Mouse (Mus musculus) liver, embryonic 16.5 days (tissue): ENCODE results near the gene Vmn1r178. TPM values are rescaled to one million over a fixed set of nuclear protein-coding genes. Genes with fewer than 3 reads are reported as not detected.
"Not testable (repeated sequence)": the region's sequence is repeated elsewhere in the genome, so short reads cannot be mapped to it uniquely, and the experiment has no call there.

Experiments
- ATAC-seq: fragments of 200-750 bp; cut with Nextera tagmentation; 2 replicates; pipeline ENCODE4 v1.8.0; 2017; ENCODE audit warnings: low read depth, mild to moderate bottlenecking, moderate number of reproducible peaks, moderate library complexity
- H3K27ac ChIP-seq: fragments of 300-500 bp; sonication (generic); 2 replicates; pipeline ENCODE4 v1.5.1; 2014; ENCODE audit warnings: mild to moderate bottlenecking, low read length
- H3K27me3 ChIP-seq: fragments of 300-500 bp; sonication (generic); 2 replicates; pipeline ENCODE4 v1.6.1; 2014; ENCODE audit warnings: low read depth, low read length, mixed read lengths; ENCODE audit not compliant: control insufficient read depth, insufficient read depth
- H3K36me3 ChIP-seq: fragments of 300-500 bp; sonication (generic); 2 replicates; pipeline ENCODE4 v1.6.1; 2014; ENCODE audit warnings: mild to moderate bottlenecking; ENCODE audit not compliant: control insufficient read depth, insufficient read depth
- H3K4me1 ChIP-seq: fragments of 300-500 bp; sonication (generic); 2 replicates; pipeline ENCODE4 v1.6.1; 2014; ENCODE audit warnings: low read depth, low read length, mixed read lengths; ENCODE audit not compliant: control insufficient read depth
- H3K4me2 ChIP-seq: fragments of 300-500 bp; sonication (generic); 2 replicates; pipeline ENCODE4 v1.6.1; 2014; ENCODE audit warnings: low read depth, low read length, mixed read lengths
- H3K4me3 ChIP-seq: fragments of 300-500 bp; sonication (generic); 2 replicates; pipeline ENCODE4 v1.5.1; 2014; ENCODE audit warnings: low read depth, mild to moderate bottlenecking, low read length
- H3K9ac ChIP-seq: fragments of 300-500 bp; sonication (generic); 2 replicates; pipeline ENCODE4 v1.6.1; 2014; ENCODE audit warnings: low read depth, low read length
- H3K9me3 ChIP-seq: fragments of 300-500 bp; sonication (generic); replicated peaks from 2 replicates; pipeline ENCODE4 v1.6.1; 2016; ENCODE audit warnings: low read length; ENCODE audit not compliant: control insufficient read depth
- WGBS: fragments of 180-500 bp; shearing (Covaris S2); extraction: QIAGEN DNeasy Blood & Tissue Kit; methylation state at CpG from one replicate; pipeline ENCODE4 v1.1.7; 2014; ENCODE audit not compliant: insufficient replicate concordance; 5-methylcytosine and 5-hydroxymethylcytosine counted together
- polyA plus RNA-seq: library from polyadenylated mRNA; unstranded; fragments of >200 nt; fragmentation: Nextera tagmentation; extraction: Ambion mirVana; gene quantifications from 2 replicates; pipeline ENCODE4 v1.2.1, GENCODE M21; 2015

Vmn1r178 gene
- polyA plus RNA-seq, result not detected in 2 replicates

DNA sequence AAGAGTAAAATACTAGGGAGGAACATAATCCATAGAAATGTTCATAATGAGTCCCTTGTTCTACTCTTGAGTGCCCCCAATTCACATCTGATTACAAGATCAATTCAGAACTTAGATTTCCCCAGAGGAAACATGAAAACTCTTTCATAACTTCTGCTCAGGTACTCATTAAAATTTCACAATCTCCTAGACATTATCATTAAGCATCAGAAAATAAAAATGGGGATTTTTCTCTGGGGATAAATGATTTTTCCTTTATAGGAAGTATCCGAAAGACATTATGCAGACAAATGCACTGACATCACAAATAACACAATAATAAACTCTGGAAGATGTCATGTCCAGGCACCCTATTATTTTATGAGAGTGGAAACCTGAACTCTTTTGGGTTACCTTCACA, at the start of gene Vmn1r178:
Gene Vmn1r178 (plus strand): TSS at position 301 of the 400 bp plus-strand sequence.
- no peaks in the 10 kb centered on the region for H3K36me3 ChIP-seq
- no peaks in the 10 kb centered on the region for H3K9me3 ChIP-seq
- WGBS, result 61% methylated on average over 1 of the region's 1 CpGs
- no peaks in the 10 kb centered on the region for H3K27me3 ChIP-seq
- no peak within 1 kb of the TSS for H3K4me3 ChIP-seq
- H3K9ac ChIP-seq, result no peak within 1 kb of the TSS
- no peak within 1 kb of the TSS for H3K4me2 ChIP-seq
- ATAC-seq, result no peak
- no peak within 1 kb of the TSS for H3K27ac ChIP-seq
- no peaks in the 10 kb centered on the region for H3K4me1 ChIP-seq

DNA sequence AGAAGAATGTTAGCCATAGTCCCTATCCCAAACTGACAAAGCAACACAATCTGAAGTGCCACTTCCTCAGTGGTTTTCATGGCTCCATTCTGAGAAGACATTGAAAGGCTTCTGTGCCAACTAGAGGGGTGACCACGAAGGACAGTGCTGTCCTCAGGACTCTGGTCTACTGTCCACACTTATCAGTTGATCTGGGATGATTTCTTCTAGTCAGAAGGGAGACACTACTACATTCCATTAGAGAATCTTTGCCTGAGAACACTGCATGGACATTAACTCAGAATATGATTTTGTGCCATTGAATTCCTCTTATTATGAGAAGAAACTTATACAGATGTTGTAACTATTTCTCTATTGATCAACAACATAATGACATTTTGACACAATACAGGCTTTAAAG, 25.5 kb upstream of the Vmn1r178 start, which contains the start of gene Vmn1r177:
Gene Vmn1r177 (minus strand): TSS at position 101 of the 400 bp plus-strand sequence.
- not testable (repeated sequence) for H3K27ac ChIP-seq, ATAC-seq, H3K4me3 ChIP-seq, H3K36me3 ChIP-seq, H3K9ac ChIP-seq, H3K4me1 ChIP-seq, H3K9me3 ChIP-seq, H3K27me3 ChIP-seq, H3K4me2 ChIP-seq
- 6% methylated on average over 1 of the region's 1 CpGs for WGBS

DNA sequence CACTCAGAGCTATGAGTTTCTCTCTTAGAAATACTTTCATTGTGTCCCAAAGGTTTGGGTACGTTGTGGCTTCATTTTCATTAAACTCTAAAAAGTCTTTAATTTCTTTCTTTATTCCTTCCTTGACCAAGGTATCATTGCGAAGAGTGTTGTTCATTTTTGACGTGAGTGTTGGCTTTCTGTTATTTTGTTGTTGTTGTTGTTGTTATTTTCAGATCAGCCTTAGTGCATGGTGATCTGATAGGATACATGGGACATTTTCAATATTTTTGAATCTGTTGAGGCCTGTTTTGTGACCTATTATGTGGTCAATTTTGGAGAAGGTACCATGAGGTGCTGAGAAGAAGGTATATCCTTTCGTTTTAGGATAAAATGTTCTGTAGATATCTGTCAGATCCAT, 14.9 kb upstream of the Vmn1r178 start:
- not testable (repeated sequence) for H3K4me1 ChIP-seq, H3K4me2 ChIP-seq, H3K9me3 ChIP-seq, H3K36me3 ChIP-seq, H3K9ac ChIP-seq, H3K4me3 ChIP-seq, H3K27ac ChIP-seq, H3K27me3 ChIP-seq, ATAC-seq
- 49% methylated on average over 3 of the region's 4 CpGs for WGBS

DNA sequence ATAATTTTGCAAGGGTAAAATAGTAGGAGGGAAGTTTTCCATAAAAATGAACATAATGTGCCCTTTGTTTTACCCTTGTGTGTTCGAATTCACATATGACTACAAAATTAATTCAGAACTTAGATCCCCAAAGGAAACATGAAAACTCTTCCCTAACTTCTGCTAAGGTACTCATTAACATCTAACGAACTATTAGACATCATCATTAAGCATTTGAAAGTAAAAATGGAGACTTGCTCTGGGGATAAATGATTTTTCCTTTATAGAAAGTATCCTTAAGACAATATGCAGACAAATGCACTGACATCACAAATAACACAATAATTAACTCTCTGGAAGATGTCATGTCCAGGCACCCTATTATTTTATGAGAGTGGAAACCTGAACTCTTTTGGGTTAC, 34.9 kb downstream of the Vmn1r178 start, which contains the start of gene Vmn1r179:
Gene Vmn1r179 (plus strand): TSS at position 301 of the 400 bp plus-strand sequence.
- ATAC-seq, result no peak
- Histone ChIP-seq H3K27ac (no peak within 1 kb of the TSS), H3K4me1 (no peaks in the 10 kb centered on the region), H3K4me3 (no peak within 1 kb of the TSS), H3K9ac (no peak within 1 kb of the TSS), H3K27me3 (no peaks in the 10 kb centered on the region), H3K36me3 (no peaks in the 10 kb centered on the region), H3K9me3 (no peaks in the 10 kb centered on the region), H3K4me2 (no peak within 1 kb of the TSS)
- WGBS, result 21% methylated on average over 2 of the region's 2 CpGs

Other genes starting within 250 kb of the Vmn1r178 start
- gene Vmn1r172, start 233.7 kb upstream of the Vmn1r178 start, polyA plus RNA-seq, result not detected in 2 replicates
- not detected in 2 replicates for gene Vmn1r173, start 191.3 kb upstream of the Vmn1r178 start, polyA plus RNA-seq
- gene Vmn1r174, start 139.7 kb upstream of the Vmn1r178 start, polyA plus RNA-seq, result not detected in 2 replicates
- not detected in 2 replicates for gene Vmn1r175, start 81.4 kb upstream of the Vmn1r178 start, polyA plus RNA-seq
- not detected in 2 replicates for gene Vmn1r176, start 54.6 kb upstream of the Vmn1r178 start, polyA plus RNA-seq
- not detected in 2 replicates for gene Vmn1r177, start 25.6 kb upstream of the Vmn1r178 start, polyA plus RNA-seq
- not detected in 2 replicates for gene Vmn1r179, start 35.0 kb downstream of the Vmn1r178 start, polyA plus RNA-seq
- not detected in 2 replicates for gene Vmn1r180, start 58.6 kb downstream of the Vmn1r178 start, polyA plus RNA-seq
- not detected in 2 replicates for gene Vmn1r181, start 82.6 kb downstream of the Vmn1r178 start, polyA plus RNA-seq
- not detected in 2 replicates for gene V1rd19, start 109.7 kb downstream of the Vmn1r178 start, polyA plus RNA-seq
- not detected in 2 replicates for gene Vmn1r183, start 161.2 kb downstream of the Vmn1r178 start, polyA plus RNA-seq
- gene Zfp180, start 189.9 kb downstream of the Vmn1r178 start, polyA plus RNA-seq, result 8.6 and 9.2 TPM in 2 replicates
- gene Zfp112, start 220.3 kb downstream of the Vmn1r178 start, polyA plus RNA-seq, result 0.57 and 0.58 TPM in 2 replicates
- 3.0 and 3.3 TPM in 2 replicates for gene Zfp235, start 242.2 kb downstream of the Vmn1r178 start, polyA plus RNA-seq